Mouse (Mus musculus) cerebellum, adult 18-20 months (tissue): ENCODE measurements around the gene Speer4f1.
"Not testable (repeated sequence)": the region's sequence is repeated elsewhere in the genome, so short reads cannot be mapped to it uniquely, and the experiment has no call there.

ENCODE experiments used
- DNase-seq, 2 experiments: peaks; one replicate each; pipeline ENCODE4 v3.0.0; 2021

Gene Speer4f1

DNA sequence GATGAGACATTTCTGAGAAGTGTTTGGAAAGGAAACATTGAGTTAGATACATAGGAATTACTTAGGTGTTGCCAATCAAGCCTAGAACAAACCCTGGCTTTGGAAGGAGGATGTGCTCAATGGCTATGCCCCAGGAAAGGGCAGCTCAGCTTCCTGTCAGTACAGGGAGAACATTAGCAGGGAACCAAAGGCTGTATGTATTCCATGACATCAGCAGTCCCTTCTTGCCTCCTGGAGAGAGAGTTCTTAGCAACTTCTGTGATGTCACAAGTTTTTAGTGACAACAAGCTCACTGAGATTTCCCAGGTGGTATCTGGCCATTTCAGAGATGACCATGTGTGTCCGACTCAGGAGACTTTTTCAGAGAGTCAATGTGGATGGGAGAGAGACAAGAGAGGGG lies at the start of gene Speer4f1:
Gene Speer4f1 (plus strand): TSS at position 301 of the 400 bp plus-strand sequence.
- not testable (repeated sequence) for DNase-seq

DNA sequence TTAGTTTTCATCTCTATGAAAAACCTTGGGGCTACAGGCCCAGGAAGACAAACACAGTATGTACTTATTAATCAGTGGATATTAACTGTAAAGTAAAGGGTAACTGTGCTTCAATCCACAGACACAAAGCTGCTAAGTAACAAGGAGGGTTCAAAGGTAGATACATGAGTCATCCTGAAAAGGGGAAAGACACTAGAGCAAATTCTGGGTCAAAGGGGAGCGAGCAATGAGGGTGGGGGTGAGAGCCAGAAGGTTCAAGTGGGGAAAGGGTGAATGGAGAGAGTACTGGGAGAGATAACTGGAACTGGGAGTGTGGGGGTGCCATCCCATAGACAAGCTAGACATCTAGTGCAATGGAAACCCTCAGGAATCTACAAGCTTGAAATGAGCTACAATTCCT lies 49.0 kb upstream of the Speer4f1 start:
- no peak for DNase-seq

DNA sequence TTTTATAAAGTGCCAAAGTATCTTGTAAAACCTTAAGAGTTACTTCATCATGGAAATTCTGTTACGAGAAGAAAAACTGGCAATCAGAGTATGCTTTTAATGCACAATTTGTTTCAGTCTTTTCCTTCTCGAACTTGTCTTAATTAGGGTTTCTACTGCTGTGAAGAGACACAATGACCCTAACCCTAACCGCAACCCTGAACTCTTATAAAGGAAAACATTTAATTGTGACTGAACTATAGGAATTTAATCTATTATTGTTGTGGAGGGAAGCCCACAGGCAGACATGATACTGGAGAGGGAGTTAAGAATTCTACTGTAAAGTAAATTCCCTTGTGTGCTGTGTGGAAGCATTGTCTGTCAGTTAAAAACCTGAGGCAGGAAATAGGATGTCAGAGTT lies 41.2 kb upstream of the Speer4f1 start:
- no peak for DNase-seq

DNA sequence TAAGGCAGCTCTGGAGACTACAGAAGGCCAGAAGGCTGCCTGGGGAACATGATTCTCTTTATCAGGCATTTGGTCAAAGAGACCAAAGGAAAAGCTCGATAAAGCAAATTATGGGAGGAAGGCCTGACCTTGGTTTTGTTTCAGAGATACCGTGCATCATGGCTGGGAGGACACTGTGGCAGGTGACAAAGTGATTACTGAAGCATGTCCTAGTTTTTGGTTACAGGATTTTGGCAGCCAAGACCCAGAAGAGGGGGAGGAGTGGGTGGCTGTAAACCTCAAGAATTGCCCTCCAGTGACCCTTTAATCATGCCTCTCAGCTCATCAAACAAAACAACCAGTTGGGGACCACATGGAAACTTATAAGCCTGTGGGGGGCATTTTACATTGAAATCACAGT lies 39.7 kb upstream of the Speer4f1 start:
- DNase-seq: no peak

DNA sequence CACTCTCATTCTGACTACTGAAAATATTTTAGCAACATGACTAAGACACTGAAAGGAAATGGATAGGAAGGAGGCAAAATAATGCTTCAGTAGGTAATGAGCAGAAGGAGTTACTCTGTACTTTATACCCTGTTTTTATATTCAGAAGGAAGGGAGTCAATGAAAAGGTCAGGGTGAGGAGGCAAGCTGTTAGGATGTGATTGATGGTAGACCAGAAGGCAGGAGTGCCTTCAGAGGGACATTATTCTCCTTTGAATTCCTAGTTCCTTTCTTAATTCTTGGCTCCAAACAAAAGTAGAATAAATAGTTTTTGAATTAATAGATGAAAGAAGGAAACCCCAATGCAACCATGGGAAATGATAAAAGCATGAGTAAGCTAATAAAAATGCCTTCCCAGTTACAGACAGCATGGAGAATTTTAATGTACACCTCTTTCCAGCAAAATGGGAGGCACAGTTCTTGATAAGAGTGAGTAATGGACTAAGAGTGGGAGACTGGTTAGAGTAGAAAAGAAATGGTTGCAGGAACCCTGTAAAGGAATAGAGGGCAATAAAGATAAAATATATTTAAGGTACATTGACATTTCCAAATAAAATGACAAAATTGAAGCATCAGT lies 36.3 kb upstream of the Speer4f1 start:
- DNase-seq: no peak

DNA sequence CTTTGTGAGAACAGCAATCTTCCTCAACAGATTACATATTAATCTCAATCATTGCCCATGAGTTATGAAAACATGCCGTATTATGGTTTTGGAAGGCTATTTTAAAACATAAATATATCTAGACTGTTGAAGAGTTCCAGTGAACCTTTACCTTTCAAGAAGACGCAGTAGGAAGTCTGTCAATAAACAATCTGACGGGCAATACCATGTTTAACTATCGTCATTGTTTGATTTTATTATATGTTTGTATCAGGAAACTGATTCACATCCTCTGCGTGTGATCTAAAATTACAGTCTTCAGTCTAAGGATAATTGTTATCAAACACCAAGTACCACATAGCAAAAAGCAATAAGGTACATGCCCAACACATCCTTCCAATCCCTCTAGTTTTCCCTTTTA lies 21.8 kb upstream of the Speer4f1 start:
- no peak for DNase-seq

DNA sequence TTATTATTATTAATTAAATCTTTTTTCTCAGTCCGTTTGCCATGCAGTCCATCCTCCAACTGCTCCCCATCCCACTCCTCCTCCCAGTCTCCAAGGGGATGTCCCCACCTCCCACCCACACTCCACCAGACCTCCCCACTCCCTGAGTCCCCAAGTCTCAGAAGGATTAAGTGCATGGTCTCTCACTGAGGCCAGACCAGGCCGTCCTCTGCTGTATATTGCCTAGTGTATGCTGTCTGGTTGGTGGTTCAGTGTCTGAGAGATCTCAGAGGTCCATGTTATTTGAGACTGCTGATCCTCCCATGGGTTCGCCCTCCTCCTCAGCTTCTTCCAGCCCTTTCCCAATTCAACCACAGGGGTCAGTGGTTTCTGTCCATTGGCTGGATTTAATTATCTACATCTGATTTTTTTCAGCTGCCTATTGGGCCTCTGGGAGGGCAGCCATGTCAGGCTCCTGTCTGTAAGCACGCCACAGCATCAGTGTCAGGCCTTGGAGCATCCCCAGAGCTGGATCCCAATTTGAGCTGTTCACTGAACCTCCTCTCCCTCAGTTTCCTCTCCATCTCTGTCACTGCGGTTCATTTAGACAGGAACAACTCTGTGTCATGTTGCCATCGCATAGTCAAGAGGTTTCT lies 20.8 kb upstream of the Speer4f1 start:
- no peak for DNase-seq

DNA sequence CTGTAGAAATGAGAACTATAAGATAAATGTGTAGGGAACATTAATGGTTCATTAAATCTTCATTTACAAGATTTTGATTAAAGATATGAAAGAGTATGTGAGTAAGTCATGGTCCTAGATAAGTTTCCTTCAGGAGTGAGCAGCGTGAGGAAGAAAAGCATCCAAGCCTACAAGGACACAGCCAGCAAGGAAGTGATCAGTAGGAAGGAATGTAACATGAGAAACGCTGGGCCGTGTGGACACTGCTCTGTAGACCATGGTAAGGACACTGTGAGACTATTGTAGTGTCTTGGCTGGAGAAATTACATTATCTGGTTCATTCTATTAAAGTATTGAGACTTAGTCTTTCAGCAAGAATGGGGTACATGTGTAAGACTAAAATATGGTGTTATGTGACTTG lies 19.2 kb upstream of the Speer4f1 start:
- no peak for DNase-seq

DNA sequence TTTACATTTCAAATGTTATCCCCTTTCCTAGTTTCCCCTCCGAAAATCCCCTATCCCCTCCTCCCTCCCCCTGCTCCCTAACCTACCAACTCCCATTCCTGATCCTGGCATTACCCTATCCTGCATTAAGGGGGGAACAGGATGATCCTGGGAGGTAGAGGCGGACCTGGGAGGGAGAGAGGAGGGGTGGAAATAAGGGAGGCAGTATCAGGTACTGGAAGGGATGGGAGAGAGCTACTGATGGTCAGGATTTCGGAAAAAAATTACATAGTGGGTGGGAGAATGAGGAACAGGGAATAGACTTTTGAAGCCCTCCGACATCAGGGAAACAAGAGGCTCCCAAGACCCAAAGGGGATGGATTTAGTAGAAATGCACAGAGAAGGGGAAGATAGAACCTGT lies 7.8 kb upstream of the Speer4f1 start:
- not testable (repeated sequence) for DNase-seq

DNA sequence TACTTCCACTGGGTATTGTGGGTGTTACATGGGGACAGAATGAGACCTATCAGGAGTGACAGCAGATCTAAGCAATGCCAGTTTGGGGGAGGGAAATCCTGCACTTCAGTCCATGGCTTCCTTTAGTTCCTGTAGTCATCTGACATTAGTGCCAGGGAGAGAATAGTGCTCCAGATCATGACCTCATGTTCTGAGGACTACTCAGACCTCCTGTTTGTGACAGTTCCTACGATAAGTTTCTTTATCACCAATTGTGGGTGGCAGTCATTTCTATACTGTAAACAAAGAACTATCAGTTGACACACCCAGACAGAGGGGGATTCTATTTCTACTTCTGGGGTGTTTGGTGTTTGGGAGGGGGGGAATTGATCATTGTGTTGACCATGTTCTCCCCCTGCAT lies 578 bp downstream of the Speer4f1 start:
- no peak for DNase-seq

DNA sequence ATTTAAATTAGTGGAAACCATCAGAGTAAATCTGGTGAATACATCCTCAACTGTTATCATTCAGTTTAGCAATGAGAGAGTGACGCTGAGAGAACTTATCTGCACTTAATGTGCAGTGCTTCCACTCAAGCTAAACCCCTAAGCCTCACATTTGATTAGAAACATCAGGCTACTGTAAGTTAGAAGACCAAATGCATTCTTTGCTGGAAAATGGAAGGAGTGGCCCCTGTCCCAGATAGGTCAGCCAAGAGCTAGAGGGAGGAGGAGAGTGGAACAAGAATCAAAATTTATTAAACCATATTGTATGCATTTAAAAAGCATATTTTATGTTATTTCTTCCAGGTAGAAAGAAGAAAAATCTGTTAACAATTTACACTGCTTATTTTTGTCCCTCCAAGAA lies 14.0 kb downstream of the Speer4f1 start:
- no peak for DNase-seq

DNA sequence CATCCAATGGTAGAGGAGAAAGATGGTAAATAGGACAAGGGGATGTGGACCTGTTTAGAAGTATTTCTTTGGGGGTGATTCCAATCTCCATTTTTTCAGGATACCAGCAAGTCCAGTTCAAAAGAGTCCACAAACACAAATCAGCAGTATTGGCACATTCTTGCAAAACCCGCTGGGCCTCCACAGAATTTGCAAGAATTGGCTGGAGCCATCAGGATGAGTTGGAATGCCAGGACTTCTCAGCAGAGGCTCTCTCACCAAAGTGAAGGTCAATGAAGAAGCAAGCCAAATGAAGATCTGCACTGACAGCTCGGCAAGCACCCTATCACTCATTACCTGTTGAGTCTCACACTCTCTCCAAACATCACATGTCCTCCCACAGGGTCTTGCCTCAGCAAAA lies 19.7 kb downstream of the Speer4f1 start:
- DNase-seq: no peak

DNA sequence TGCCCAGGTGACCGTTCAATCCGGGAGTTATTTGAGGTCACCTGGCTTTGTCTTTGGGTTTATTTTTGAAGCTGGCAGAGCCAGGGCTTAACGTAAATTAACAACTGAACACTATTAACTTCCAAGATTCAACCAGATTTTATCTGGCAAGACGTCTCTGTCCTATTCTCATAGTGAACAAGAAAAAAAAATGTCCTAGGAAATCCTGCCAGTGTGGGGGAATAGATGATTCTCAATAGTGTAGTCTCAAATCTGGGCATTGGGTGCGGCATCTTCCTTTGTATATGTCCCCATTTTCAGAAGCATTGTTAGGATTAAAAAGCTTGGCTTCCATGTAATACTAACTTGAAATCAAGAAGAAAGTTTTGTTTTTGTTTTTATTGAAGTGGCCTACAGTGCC lies 20.8 kb downstream of the Speer4f1 start:
- DNase-seq: no peak

DNA sequence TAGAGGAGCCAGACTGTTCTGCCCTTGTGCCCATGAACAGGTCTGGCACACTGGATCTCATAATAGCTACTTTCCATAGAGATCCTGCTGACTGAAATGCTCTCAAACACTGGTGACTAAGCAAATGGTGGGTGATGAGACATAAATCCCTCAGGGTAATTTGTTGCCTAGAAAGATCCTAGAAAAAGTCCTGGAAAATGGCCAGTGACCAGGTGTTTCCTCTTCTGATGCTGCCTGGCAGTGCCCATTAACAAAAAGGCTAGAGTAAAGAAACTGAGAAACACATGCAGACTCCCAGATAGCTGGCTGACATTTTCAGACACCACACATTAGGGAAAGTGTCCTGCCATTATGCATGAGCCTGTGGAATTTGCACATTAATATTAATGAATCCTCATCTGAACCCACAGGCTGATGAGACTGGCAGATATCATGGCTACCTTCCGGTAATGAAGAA lies 24.0 kb downstream of the Speer4f1 start:
- DNase-seq: no peak

DNA sequence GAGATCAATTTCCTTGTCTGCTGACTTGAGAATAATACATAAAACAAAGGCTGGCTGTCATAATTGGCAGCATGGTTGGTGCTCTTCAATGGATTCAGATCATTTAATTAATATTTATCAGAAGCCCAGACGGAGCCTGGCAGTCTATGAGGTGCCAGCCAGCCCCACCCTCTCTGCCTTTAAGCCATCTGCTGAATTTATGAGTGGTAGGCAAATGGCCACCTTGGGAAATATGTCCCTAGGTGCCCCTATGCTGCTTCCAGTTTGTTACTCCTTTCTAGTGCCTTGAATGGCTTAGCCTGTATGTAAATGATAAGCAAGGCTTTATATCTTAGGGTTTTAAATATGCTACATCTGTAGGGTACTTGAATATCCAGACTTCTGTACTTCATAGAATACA lies 25.0 kb downstream of the Speer4f1 start:
- no peak for DNase-seq

DNA sequence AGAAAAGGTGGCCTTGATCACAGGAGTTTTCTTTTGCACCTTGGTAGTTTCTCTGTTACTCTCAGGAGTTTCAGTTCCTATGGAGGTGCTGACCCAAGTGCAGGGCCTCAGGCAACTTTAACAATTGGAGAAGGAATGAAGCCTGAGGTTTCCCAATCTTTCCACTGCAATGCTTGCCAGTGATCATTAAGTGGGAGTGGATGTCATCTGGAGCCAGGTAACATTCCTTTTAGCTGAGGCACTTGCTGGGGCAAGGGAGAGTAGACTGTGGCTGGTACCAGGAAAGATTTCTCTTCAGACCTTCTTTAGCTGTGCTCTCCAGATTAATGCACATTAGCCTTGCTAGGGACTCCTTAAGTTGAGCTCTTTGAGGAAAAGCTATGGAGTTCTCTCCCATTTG lies 29.6 kb downstream of the Speer4f1 start:
- DNase-seq: no peak

DNA sequence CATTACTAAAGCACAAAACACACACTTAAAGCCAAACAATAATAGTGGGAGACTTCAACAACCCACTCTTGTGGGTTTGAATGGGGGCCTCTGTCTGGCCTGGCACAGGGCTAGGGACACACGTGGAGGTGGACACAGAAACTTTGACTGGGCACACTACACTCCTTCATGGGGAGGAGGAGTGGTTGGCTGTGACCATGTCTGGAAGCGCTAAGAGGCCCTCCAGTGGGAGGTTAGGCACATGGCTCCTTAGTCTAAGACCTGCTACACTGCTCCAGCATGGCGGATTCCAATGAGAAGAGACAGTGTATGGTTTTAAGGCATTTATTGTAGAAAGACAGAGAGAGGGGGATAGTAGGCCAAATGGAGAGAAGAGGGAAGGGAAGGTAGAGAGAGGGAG lies 32.1 kb downstream of the Speer4f1 start:
- DNase-seq: no peak
